Mouse (Mus musculus) forelimb bud, embryonic 11.5 days (tissue): ENCODE data around the gene Tenm4.

Experiments
- DNase-seq: peaks from one replicate; pipeline ENCODE4 v3.0.0-alpha.2; 2012; ENCODE audit warnings: low read depth, low spot score

Tenm4 gene

GRCm38 (mm10) chr7:96340826-96341225 is 169.8 kb downstream of the Tenm4 start:
- DNase-seq, result no peak

GRCm38 (mm10) chr7:96341479-96341878 is 170.4 kb downstream of the Tenm4 start:
- no peak for DNase-seq

- no peak for DNase-seq
Observed at GRCm38 (mm10) chr7:96342996-96343395, 171.9 kb downstream of the Tenm4 start.

GRCm38 (mm10) chr7:96343667-96344066 is 172.6 kb downstream of the Tenm4 start:
- DNase-seq, result no peak

GRCm38 (mm10) chr7:96352671-96353070 is 181.6 kb downstream of the Tenm4 start:
- DNase-seq, result no peak

- DNase-seq, result no peak
Observed at GRCm38 (mm10) chr7:96356285-96356811, 185.3 kb downstream of the Tenm4 start.

GRCm38 (mm10) chr7:96357550-96357949 is 186.5 kb downstream of the Tenm4 start:
- no peak for DNase-seq

GRCm38 (mm10) chr7:96363311-96363710 is 192.3 kb downstream of the Tenm4 start:
- DNase-seq, result peak; percentile 48

GRCm38 (mm10) chr7:96369947-96370346 is 198.9 kb downstream of the Tenm4 start:
- no peak for DNase-seq

GRCm38 (mm10) chr7:96374004-96374663 is 203.1 kb downstream of the Tenm4 start:
- no peak for DNase-seq

GRCm38 (mm10) chr7:96375507-96375906 is 204.5 kb downstream of the Tenm4 start:
- DNase-seq, result no peak

- no peak for DNase-seq
Observed at GRCm38 (mm10) chr7:96383686-96384528, 212.9 kb downstream of the Tenm4 start.

GRCm38 (mm10) chr7:96384726-96385500 is 213.9 kb downstream of the Tenm4 start:
- DNase-seq, result no peak

GRCm38 (mm10) chr7:96385850-96386249 is 214.8 kb downstream of the Tenm4 start:
- no peak for DNase-seq

- DNase-seq, result no peak
Observed at GRCm38 (mm10) chr7:96390034-96390670, 219.1 kb downstream of the Tenm4 start.

GRCm38 (mm10) chr7:96390894-96391293 is 219.8 kb downstream of the Tenm4 start:
- DNase-seq, result no peak

GRCm38 (mm10) chr7:96391797-96392472 is 220.9 kb downstream of the Tenm4 start:
- DNase-seq, result no peak

- no peak for DNase-seq
Observed at GRCm38 (mm10) chr7:96392600-96392999, 221.6 kb downstream of the Tenm4 start.

GRCm38 (mm10) chr7:96397940-96398339 is 226.9 kb downstream of the Tenm4 start:
- DNase-seq, result no peak

GRCm38 (mm10) chr7:96400411-96400810 is 229.4 kb downstream of the Tenm4 start:
- no peak for DNase-seq
